Mouse (Mus musculus) embryonic facial prominence, embryonic 11.5 days (tissue): ENCODE results near the gene Dnhd1. TPM values are rescaled to one million over a fixed set of nuclear protein-coding genes. Genes with fewer than 3 reads are reported as not detected.

Source experiments
- ATAC-seq: fragments of 200-750 bp; cut with Nextera tagmentation; replicated peaks from 2 replicates; pipeline ENCODE4 v1.8.0; 2017; ENCODE audit warnings: low read depth; ENCODE audit not compliant: insufficient number of reproducible peaks, low FRiP score, low TSS enrichment
- DNase-seq: peaks from one replicate; pipeline ENCODE4 v3.0.0-alpha.2; 2015; ENCODE audit warnings: low spot score
- H3K27ac ChIP-seq: fragments of 300-500 bp; sonication (generic); replicated peaks from 2 replicates; pipeline ENCODE4 v1.5.1; 2014; ENCODE audit warnings: mild to moderate bottlenecking, low read depth, low read length, control low read depth
- H3K27me3 ChIP-seq: fragments of 300-500 bp; sonication (generic); 2 replicates; pipeline ENCODE4 v1.6.1; 2014; ENCODE audit warnings: mild to moderate bottlenecking, low read length, moderate library complexity, mixed read lengths; ENCODE audit not compliant: control insufficient read depth, insufficient read depth
- H3K36me3 ChIP-seq: fragments of 300-500 bp; sonication (generic); replicated peaks from 2 replicates; pipeline ENCODE4 v1.6.1; 2014; ENCODE audit warnings: low read depth, mild to moderate bottlenecking, low read length, moderate library complexity, mixed read lengths; ENCODE audit not compliant: control insufficient read depth, insufficient read depth
- H3K4me1 ChIP-seq: fragments of 300-500 bp; sonication (generic); 2 replicates; pipeline ENCODE4 v1.6.1; 2014; ENCODE audit warnings: low read length, mixed read lengths; ENCODE audit not compliant: control insufficient read depth, insufficient read depth
- H3K4me2 ChIP-seq: fragments of 300-500 bp; sonication (generic); 2 replicates; pipeline ENCODE4 v1.6.1; 2014; ENCODE audit warnings: low read depth, mild to moderate bottlenecking, control low read depth, low read length, moderate library complexity
- H3K4me3 ChIP-seq: fragments of 300-500 bp; sonication (generic); 2 replicates; pipeline ENCODE4 v1.5.1; 2014; ENCODE audit warnings: low read depth, low read length, control low read depth
- H3K9ac ChIP-seq: fragments of 300-500 bp; sonication (generic); replicated peaks from 2 replicates; pipeline ENCODE4 v1.6.1; 2014; ENCODE audit warnings: mild to moderate bottlenecking, control low read depth, low read length
- H3K9me3 ChIP-seq: fragments of 300-500 bp; sonication (generic); replicated peaks from 2 replicates; pipeline ENCODE4 v1.6.1; 2016; ENCODE audit warnings: mild to moderate bottlenecking, low read length, inconsistent platforms, mixed read lengths; ENCODE audit not compliant: control insufficient read depth
- WGBS: fragments of 180-500 bp; shearing (Covaris S2); extraction: QIAGEN DNeasy Blood & Tissue Kit; methylation state at CpG from one replicate; pipeline ENCODE4 v1.1.7; 2014; 5-methylcytosine and 5-hydroxymethylcytosine counted together
- polyA plus RNA-seq: library from polyadenylated mRNA; unstranded; fragments of >200 nt; fragmentation: Nextera tagmentation; extraction: Ambion mirVana; gene quantifications from 2 replicates; pipeline ENCODE4 v1.2.1, GENCODE M21; 2014

Gene Dnhd1
- polyA plus RNA-seq, 1 experiment from 2014 or later = 1.4 TPM

GRCm38 (mm10) chr7:105641936-105642335 is 8.7 kb upstream of the Dnhd1 start:
- Histone ChIP-seq H3K4me2 (no peak overlapping the region), H3K36me3 (peaks cover 2% of the 10 kb centered on the region; the same call in 1 of the 2 replicates), H3K9me3 (no peaks in the 10 kb centered on the region), H3K9ac (no peak overlapping the region), H3K27ac (no peak overlapping the region), H3K4me1 (peaks cover 2% of the 10 kb centered on the region; the same call in 1 of the 2 replicates), H3K4me3 (no peak overlapping the region), H3K27me3 (no peaks in the 10 kb centered on the region)
- DNase-seq (no peak), ATAC-seq (no peak)
- 69% methylated on average over 3 of the region's 3 CpGs for WGBS

GRCm38 (mm10) chr7:105685541-105686197 is 35.0 kb downstream of the Dnhd1 start:
- Histone ChIP-seq H3K27ac (no peak overlapping the region), H3K4me1 (no peaks in the 10 kb centered on the region), H3K36me3 (no peaks in the 10 kb centered on the region), H3K9me3 (no peaks in the 10 kb centered on the region), H3K4me3 (no peak overlapping the region), H3K27me3 (no peaks in the 10 kb centered on the region), H3K4me2 (peak overlapping the region; percentile 19; the same call in 1 of the 2 replicates), H3K9ac (no peak overlapping the region)
- WGBS = 11% methylated on average over 13 of the region's 13 CpGs
- DNase-seq = peak; percentile 40
- ATAC-seq = no peak

- Histone ChIP-seq H3K4me1 (no peaks in the 10 kb centered on the region), H3K36me3 (no peaks in the 10 kb centered on the region), H3K27me3 (no peaks in the 10 kb centered on the region), H3K4me2 (no peak overlapping the region), H3K9me3 (no peaks in the 10 kb centered on the region), H3K9ac (no peak overlapping the region), H3K27ac (no peak overlapping the region), H3K4me3 (no peak overlapping the region)
- DNase-seq (no peak), ATAC-seq (no peak)
- 67% methylated on average over 1 of the region's 1 CpGs for WGBS
Observed at GRCm38 (mm10) chr7:105690875-105691274, 40.2 kb downstream of the Dnhd1 start.

- DNase-seq = no peak
- no peaks in the 10 kb centered on the region for H3K36me3 ChIP-seq
- WGBS = 86% methylated on average over 16 of the region's 16 CpGs
- no peaks in the 10 kb centered on the region for H3K27me3 ChIP-seq
- no peaks in the 10 kb centered on the region for H3K9me3 ChIP-seq
- no peak overlapping the region for H3K9ac ChIP-seq
- no peaks in the 10 kb centered on the region for H3K4me1 ChIP-seq
- H3K4me2 ChIP-seq = no peak overlapping the region
- no peak overlapping the region for H3K27ac ChIP-seq
- no peak for ATAC-seq
- H3K4me3 ChIP-seq = no peak overlapping the region
Observed at GRCm38 (mm10) chr7:105703184-105703583, 52.6 kb downstream of the Dnhd1 start.

- no peaks in the 10 kb centered on the region for H3K27me3 ChIP-seq
- no peak overlapping the region for H3K4me3 ChIP-seq
- no peaks in the 10 kb centered on the region for H3K36me3 ChIP-seq
- H3K9me3 ChIP-seq = no peaks in the 10 kb centered on the region
- H3K9ac ChIP-seq = no peak overlapping the region
- whole genome bisulfite sequencing = 89% methylated on average over 4 of the region's 4 CpGs
- DNase-seq (no peak), ATAC-seq (no peak)
- H3K27ac ChIP-seq = no peak overlapping the region
- no peak overlapping the region for H3K4me2 ChIP-seq
- no peaks in the 10 kb centered on the region for H3K4me1 ChIP-seq
Observed at GRCm38 (mm10) chr7:105703816-105704215, 53.2 kb downstream of the Dnhd1 start.

- H3K27ac ChIP-seq = no peak overlapping the region
- no peak overlapping the region for H3K4me3 ChIP-seq
- H3K9ac ChIP-seq = no peak overlapping the region
- H3K9me3 ChIP-seq = no peaks in the 10 kb centered on the region
- H3K4me2 ChIP-seq = no peak overlapping the region
- no peaks in the 10 kb centered on the region for H3K4me1 ChIP-seq
- no peaks in the 10 kb centered on the region for H3K36me3 ChIP-seq
- no peaks in the 10 kb centered on the region for H3K27me3 ChIP-seq
- DNase-seq = no peak
- 92% methylated on average over 5 of the region's 5 CpGs for WGBS
- ATAC-seq = no peak
Observed at GRCm38 (mm10) chr7:105708733-105709132, 58.1 kb downstream of the Dnhd1 start.

- DNase-seq (no peak), ATAC-seq (no peak)
- Histone ChIP-seq H3K4me1 (no peaks in the 10 kb centered on the region), H3K9me3 (no peaks in the 10 kb centered on the region), H3K27ac (no peak overlapping the region), H3K27me3 (no peaks in the 10 kb centered on the region), H3K36me3 (no peaks in the 10 kb centered on the region), H3K4me3 (no peak overlapping the region), H3K9ac (no peak overlapping the region), H3K4me2 (no peak overlapping the region)
- WGBS = 55% methylated on average over 3 of the region's 3 CpGs
Observed at GRCm38 (mm10) chr7:105715366-105715765, 64.7 kb downstream of the Dnhd1 start.

GRCm38 (mm10) chr7:105721916-105722315 is 71.3 kb downstream of the Dnhd1 start:
- ATAC-seq (no peak), DNase-seq (no peak)
- Histone ChIP-seq H3K27me3 (no peaks in the 10 kb centered on the region), H3K4me1 (no peaks in the 10 kb centered on the region), H3K4me2 (no peak overlapping the region), H3K9ac (no peak overlapping the region), H3K36me3 (no peaks in the 10 kb centered on the region), H3K4me3 (no peak overlapping the region), H3K9me3 (no peaks in the 10 kb centered on the region), H3K27ac (no peak overlapping the region)
- 79% methylated on average over 2 of the region's 2 CpGs for WGBS
